Mouse (Mus musculus): Measurements from ENCODE around the gene Ppif. TPM values are rescaled to one million over a fixed set of nuclear protein-coding genes. Genes with fewer than 3 reads are reported as not detected.

The Ppif gene
- polyA plus RNA-seq, 1 experiment, result 59.5 TPM

DNA sequence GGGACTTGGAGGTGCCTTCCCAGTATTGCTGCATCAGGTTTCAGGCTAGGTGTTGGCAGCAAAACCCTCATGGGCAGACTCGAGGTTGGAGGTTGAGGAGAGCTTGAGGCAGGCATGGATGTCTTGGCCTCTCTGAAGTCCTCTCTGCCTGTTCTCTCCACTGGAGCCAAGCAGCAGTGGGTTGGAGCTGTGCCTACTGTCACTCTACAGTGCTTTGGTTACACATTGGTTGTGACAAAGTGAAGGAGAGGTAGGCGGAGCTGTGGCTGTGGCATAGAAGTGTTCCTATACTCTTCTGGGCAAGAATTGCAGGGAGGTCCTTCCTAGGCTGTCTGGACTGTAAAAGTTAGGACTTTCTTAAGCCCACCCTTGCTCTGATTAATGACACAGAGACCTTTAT, 2.4 kb downstream of the Ppif start:
- peak; percentile 19 for DNase-seq (ENCODE audit: low read depth)
- TF ChIP-seq POLR2A (IDR thresholded peaks at IDR 0.05; ENCODE audit: borderline replicate concordance, extremely low read depth, insufficient read depth, insufficient read length, poor library complexity, severe bottlenecking) (no peak), CTCF (IDR thresholded peaks at IDR 0.05; ENCODE audit: borderline replicate concordance, extremely low read depth, insufficient read depth, insufficient read length) (no peak)

DNA sequence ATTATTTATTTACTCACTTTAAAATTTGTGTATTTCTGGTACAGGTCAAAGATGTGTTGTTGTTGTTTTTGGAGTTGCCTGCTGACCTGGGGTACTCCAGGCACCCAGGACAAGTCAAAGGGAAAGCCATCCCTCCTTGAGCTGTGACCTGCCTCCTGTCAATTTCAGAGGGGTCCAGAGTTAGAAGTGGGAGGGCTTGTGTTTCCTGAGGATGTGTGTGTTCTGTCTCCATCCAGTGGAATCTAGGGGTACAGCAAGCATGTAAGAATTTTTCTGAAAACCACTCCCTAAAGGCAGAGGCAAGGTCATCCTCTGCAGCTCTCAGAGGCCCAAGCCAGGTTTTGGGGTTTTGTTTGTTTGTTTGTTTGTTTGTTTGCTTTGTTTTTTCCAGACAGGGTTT, 8.0 kb downstream of the Ppif start:
- DNase-seq (ENCODE audit: low read depth), result peak; percentile 86
- TF ChIP-seq CTCF (IDR thresholded peaks at IDR 0.05; ENCODE audit: borderline replicate concordance, extremely low read depth, insufficient read depth, insufficient read length) (peak; percentile 74; the same call in 1 of the 2 replicates), POLR2A (IDR thresholded peaks at IDR 0.05; ENCODE audit: borderline replicate concordance, extremely low read depth, insufficient read depth, insufficient read length, poor library complexity, severe bottlenecking) (no peak)

DNA sequence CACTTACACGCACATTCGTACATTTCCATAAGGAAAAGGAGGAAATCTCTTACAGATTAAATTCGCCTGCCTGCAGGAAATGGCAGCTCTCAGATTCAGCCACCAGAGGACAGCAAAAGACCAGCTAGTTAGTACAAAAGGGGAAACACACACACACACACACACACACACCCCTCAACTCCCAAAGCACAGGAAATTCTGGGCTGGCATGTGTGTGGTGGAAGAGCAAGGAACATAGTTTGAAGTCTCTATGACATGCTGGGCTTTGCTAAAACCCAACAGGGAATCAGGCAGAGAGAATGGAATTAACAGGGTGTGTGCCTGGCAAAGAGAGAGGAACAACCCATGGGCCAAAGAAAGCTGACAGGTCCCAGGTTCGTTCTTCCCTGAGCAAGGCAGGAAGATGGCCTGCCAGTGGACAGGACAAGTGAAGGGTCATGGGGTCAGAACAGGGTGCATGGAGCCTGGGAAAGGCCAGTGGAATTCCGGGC, 13.8 kb downstream of the Ppif start:
- TF ChIP-seq CTCF (IDR thresholded peaks at IDR 0.05; ENCODE audit: borderline replicate concordance, extremely low read depth, insufficient read depth, insufficient read length), result peak; percentile 71; the same call in 1 of the 2 replicates
- TF ChIP-seq POLR2A (IDR thresholded peaks at IDR 0.05; ENCODE audit: borderline replicate concordance, extremely low read depth, insufficient read depth, insufficient read length, poor library complexity, severe bottlenecking), result no peak
- peak; percentile 80 for DNase-seq (ENCODE audit: low read depth)

DNA sequence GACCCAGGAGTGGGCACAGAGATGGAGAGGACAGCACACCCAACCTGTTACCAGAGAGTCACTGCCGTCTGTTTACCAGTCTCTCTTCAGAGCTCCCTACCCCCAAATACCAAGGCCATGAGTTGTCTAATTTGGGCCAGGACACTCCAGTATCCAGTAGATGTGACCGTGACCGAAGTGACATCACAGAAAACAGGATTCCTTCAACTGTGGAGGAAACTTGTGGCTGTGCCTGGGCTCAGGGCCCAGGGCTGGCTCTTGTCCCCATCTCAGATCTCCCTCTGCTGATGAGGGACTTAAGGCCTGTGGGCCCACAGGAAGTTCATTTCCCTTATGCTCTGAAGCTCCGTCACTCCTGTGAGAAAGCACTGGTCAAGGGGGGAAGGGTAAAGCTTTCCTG, 14.5 kb downstream of the Ppif start:
- TF ChIP-seq CTCF (IDR thresholded peaks at IDR 0.05; ENCODE audit: borderline replicate concordance, extremely low read depth, insufficient read depth, insufficient read length) (no peak), POLR2A (IDR thresholded peaks at IDR 0.05; ENCODE audit: borderline replicate concordance, extremely low read depth, insufficient read depth, insufficient read length, poor library complexity, severe bottlenecking) (no peak)

DNA sequence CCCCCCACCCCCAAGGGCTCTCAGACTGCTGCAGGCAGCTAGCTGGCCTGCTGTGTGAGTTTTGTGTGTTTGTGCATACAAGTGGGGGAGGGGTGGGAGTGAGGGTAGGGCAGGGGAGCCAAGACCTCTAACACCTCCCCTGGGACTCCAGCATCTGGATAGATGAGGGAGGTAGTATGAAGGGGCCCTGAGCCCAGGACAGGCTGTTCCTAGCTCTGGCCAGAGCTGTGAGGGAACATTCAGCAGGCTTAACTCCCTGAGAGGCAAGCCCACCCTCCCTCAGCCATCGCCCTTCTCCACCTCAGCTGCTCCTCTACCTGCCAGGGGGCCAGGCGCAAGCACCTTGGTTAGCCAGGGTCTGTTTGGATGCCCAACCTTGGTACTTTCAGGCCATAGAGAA, 15.0 kb downstream of the Ppif start:
- TF ChIP-seq CTCF (IDR thresholded peaks at IDR 0.05; ENCODE audit: borderline replicate concordance, extremely low read depth, insufficient read depth, insufficient read length) (no peak), POLR2A (IDR thresholded peaks at IDR 0.05; ENCODE audit: borderline replicate concordance, extremely low read depth, insufficient read depth, insufficient read length, poor library complexity, severe bottlenecking) (no peak)
- DNase-seq (ENCODE audit: low read depth), result no peak

More for the DNA sequence above, 14.5 kb downstream of the Ppif start:
- no peak for DNase-seq (ENCODE audit: low read depth)

DNA sequence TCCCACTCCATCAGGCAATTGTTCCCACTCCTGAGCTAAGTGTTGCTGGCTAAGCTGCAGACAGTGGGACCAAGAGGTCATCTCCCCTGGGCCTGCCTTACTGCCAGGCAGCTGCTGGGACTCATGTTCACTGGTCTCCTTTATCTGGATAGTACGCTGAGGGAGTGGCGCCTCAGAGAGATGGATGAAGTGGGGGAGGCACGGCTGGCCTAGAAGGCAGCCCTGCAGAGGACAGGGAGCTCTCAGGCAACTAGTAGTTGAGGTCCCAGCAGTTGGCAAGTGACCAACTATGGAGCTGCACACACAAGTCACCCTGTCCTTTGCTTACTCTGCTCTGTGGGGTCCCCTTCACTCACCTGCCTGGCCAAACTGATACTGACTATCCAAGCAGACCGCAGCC, 16.1 kb downstream of the Ppif start:
- TF ChIP-seq CTCF (IDR thresholded peaks at IDR 0.05; ENCODE audit: borderline replicate concordance, extremely low read depth, insufficient read depth, insufficient read length) (no peak), POLR2A (IDR thresholded peaks at IDR 0.05; ENCODE audit: borderline replicate concordance, extremely low read depth, insufficient read depth, insufficient read length, poor library complexity, severe bottlenecking) (no peak)
- DNase-seq (ENCODE audit: low read depth), result no peak

DNA sequence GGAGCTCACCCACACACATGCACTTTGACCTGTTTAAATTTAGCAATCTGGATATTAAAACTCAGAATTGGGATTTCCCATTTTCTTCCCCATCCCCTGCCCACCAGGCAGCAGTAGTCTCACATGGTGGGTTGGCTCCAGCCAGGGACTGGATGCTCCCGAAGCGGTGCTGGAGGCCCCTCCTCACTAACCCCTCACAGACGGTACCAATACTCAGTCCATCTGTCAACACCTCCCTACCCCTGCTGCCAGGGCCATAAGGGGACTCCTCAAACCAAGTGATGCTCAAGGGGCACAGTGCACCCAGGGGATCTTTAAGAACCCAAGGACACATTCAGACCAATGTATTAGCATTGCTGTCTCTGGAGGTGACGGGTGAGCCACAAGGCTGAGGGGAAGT, 16.7 kb downstream of the Ppif start:
- TF ChIP-seq CTCF (IDR thresholded peaks at IDR 0.05; ENCODE audit: borderline replicate concordance, extremely low read depth, insufficient read depth, insufficient read length) (no peak), POLR2A (IDR thresholded peaks at IDR 0.05; ENCODE audit: borderline replicate concordance, extremely low read depth, insufficient read depth, insufficient read length, poor library complexity, severe bottlenecking) (no peak)
- DNase-seq (ENCODE audit: low read depth), result no peak

DNA sequence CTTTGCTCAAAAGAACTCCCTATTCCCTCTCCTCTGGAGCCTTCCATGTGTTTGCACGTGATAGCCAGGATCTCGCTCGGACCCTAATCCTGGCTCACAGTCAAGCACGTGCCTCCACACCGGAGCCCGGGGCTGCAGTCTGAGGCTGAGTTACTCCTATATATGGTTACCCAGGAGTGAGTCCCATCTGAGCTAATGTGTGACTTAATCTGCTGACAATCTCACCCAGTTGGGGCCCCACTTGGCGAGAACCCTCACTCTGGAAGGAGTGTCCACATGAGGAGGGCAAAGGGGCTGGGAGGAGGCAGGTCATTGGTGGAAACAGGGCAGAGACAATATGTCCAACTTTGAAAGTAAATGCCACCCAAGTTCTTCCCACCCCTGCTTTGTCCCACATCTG, 17.2 kb downstream of the Ppif start:
- no peak for DNase-seq (ENCODE audit: low read depth)
- TF ChIP-seq CTCF (IDR thresholded peaks at IDR 0.05; ENCODE audit: borderline replicate concordance, extremely low read depth, insufficient read depth, insufficient read length) (no peak), POLR2A (IDR thresholded peaks at IDR 0.05; ENCODE audit: borderline replicate concordance, extremely low read depth, insufficient read depth, insufficient read length, poor library complexity, severe bottlenecking) (no peak)

DNA sequence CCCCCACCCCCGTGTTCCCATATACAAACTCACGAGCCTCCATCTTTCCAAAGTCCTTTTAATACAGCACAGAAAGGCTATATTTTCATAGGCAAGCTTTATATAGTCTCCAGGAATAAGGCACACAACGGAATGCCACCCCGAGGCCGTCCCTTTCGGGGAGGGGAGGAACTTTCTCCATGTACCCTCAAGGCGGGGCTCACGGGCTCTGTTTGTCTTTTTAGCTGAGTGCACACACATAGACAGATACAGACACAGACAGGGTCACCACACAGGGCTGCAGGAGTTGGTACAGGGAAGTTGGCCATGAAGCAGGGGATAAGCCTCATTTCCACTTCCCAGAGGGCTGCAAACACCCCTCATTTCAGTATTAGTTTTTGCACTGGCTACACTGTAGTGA, 17.6 kb downstream of the Ppif start:
- TF ChIP-seq POLR2A (IDR thresholded peaks at IDR 0.05; ENCODE audit: borderline replicate concordance, extremely low read depth, insufficient read depth, insufficient read length, poor library complexity, severe bottlenecking), result no peak
- TF ChIP-seq CTCF (IDR thresholded peaks at IDR 0.05; ENCODE audit: borderline replicate concordance, extremely low read depth, insufficient read depth, insufficient read length), result no peak
- DNase-seq (ENCODE audit: low read depth), result no peak

DNA sequence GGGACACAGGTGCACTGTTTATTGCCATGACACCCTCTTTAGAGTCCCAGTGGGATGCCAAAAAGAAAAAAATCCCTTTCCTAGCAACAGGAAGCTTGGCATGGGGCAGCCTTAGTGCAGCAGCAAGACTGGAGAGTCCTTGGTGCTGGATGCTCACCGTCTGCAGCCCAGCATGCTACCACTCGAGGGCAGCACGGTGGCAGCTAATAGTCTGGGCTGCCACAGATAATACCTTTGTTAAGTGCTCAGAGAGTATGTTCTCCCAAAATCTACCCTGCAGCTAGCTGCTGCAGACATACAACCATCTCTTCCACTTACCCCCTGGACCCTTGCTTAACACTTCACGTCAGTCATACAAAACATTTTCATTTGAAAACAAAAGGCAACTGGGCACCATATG, 19.5 kb downstream of the Ppif start:
- TF ChIP-seq CTCF (IDR thresholded peaks at IDR 0.05; ENCODE audit: borderline replicate concordance, extremely low read depth, insufficient read depth, insufficient read length), result peak; percentile 71
- no peak for TF ChIP-seq POLR2A (IDR thresholded peaks at IDR 0.05; ENCODE audit: borderline replicate concordance, extremely low read depth, insufficient read depth, insufficient read length, poor library complexity, severe bottlenecking)

DNA sequence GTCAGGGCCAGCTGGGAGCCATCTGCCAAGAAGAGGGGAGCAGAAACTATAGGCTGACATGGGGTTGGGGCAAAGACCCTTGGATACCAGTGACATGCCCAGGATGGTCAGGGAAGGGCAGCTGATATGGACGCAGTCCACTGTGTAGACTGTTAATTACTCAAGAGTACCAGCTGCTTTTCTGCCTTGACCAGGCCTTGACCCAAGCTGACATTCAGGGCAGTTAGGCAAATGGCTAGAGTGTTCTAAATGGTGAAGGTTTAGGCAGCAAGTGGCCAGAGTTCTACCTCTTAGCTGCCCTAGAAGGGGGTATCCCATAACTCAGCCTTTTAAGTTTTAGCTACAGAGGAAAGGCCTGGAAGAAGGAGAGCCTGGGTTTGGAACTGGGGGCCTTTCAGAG, 22.6 kb downstream of the Ppif start:
- no peak for TF ChIP-seq POLR2A (IDR thresholded peaks at IDR 0.05; ENCODE audit: borderline replicate concordance, extremely low read depth, insufficient read depth, insufficient read length, poor library complexity, severe bottlenecking)
- TF ChIP-seq CTCF (IDR thresholded peaks at IDR 0.05; ENCODE audit: borderline replicate concordance, extremely low read depth, insufficient read depth, insufficient read length), result no peak
- no peak for DNase-seq (ENCODE audit: low read depth)

More for the DNA sequence above, 19.5 kb downstream of the Ppif start:
- peak; percentile 67 for DNase-seq (ENCODE audit: low read depth)

DNA sequence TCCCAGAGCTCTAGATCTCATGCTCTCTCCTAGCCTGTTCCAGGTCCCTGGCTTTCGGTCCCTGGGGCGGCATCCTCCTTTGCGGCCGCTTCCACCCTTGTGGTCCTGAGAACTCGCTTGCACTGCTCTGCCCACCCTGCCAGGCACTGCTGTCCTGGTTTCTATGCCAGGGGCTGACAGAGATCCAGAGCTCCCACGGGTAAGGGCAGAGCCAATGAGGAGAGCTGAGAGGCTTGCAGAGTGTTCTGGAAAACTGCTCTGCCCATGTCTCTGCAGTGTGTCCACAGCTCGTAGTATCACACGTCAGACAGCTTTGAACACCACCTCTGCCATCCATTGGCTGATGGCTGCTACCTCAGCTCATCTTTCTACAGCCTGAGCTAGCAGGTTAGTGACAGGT, 23.8 kb downstream of the Ppif start:
- no peak for DNase-seq (ENCODE audit: low read depth)
- TF ChIP-seq POLR2A (IDR thresholded peaks at IDR 0.05; ENCODE audit: borderline replicate concordance, extremely low read depth, insufficient read depth, insufficient read length, poor library complexity, severe bottlenecking) (no peak), CTCF (IDR thresholded peaks at IDR 0.05; ENCODE audit: borderline replicate concordance, extremely low read depth, insufficient read depth, insufficient read length) (no peak)

Measured in brain, embryonic 14.5 days (tissue).